Mouse (Mus musculus): ENCODE measurements around the gene Aoc1. TPM values are rescaled to one million over a fixed set of nuclear protein-coding genes. Genes with fewer than 3 reads are reported as not detected.
A peak's percentile ranks its signal among the peaks of the same experiment; 100 is the strongest.

The Aoc1 gene
- polyA plus RNA-seq, 1 experiment from 2014 or later: not detected

DNA sequence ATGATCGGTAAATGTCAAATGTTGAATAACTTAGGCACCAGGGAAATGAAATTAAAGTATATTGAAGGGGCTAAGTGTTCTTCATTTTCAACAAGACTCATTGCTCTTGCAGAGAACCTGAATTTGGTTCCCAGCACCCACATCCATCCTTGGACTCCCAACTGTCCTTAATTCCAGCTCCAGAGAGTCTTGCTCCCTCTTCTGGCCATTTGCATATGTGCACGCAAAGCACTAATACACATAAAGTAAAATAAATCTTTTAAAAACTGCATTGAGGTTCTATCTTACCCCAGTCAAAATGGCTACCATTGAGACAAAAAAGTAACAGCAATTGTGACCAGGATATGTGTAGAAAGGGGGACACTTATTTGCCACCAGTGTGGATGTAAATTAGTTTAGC, 18.5 kb upstream of the Aoc1 start:
- DNase-seq (ENCODE audit: low spot score) (no peak), ATAC-seq (ENCODE audit: insufficient read depth, low FRiP score, low TSS enrichment) (no peak)
- H3K9me3 ChIP-seq (ENCODE audit: control insufficient read depth, low read length): no peaks in the 10 kb centered on the region
- WGBS: 89% methylated on average over 2 of the region's 2 CpGs
- no peaks in the 10 kb centered on the region for H3K4me1 ChIP-seq (ENCODE audit: control insufficient read depth, insufficient read depth, low read length)
- no peak overlapping the region for H3K4me3 ChIP-seq (ENCODE audit: low read depth, low read length)
- H3K27me3 ChIP-seq (ENCODE audit: control insufficient read depth, insufficient read depth, low read length): no peaks in the 10 kb centered on the region
- H3K27ac ChIP-seq (ENCODE audit: low read depth, low read length): no peak overlapping the region
- H3K36me3 ChIP-seq (ENCODE audit: control insufficient read depth, insufficient read depth, low read length): no peaks in the 10 kb centered on the region
- no peak overlapping the region for H3K4me2 ChIP-seq (ENCODE audit: low read depth)
- H3K9ac ChIP-seq (ENCODE audit: low read length): no peak overlapping the region

DNA sequence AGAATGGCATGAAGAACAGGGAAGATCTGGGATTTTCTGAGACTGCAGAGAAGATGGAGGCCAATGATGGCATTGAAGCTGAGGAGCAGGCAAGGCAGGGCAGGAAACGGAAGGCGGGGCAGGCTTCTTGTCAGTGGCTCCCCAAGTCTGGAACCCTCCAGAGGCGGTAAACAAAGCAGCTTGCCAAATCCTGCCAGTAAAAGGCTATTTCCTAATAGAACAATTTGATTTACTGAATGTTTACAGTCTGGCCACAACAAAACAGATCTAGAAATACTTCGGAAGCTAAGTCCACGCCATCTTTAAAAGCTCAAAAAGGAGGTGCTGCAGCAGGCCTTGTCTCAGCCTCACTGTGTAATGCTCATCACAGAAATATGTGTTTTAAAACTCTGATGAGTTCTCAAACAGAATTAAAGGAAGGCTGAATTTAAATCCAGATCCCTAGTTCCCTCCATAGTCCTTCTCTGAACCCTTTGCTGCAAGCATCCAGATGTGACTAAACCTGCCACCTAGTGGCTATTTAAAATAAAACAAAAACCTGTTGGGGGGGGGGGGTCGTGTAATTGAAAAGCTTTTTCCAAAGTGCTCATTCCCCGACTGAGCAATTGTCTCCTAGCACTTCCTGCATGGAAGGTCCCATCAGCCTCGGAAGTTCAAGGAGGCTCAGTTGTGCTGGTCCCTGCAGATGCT, 14.9 kb upstream of the Aoc1 start:
- H3K27me3 ChIP-seq (ENCODE audit: control insufficient read depth, insufficient read depth, low read length): no peaks in the 10 kb centered on the region
- no peaks in the 10 kb centered on the region for H3K9me3 ChIP-seq (ENCODE audit: control insufficient read depth, low read length)
- no peaks in the 10 kb centered on the region for H3K4me1 ChIP-seq (ENCODE audit: control insufficient read depth, insufficient read depth, low read length)
- H3K36me3 ChIP-seq (ENCODE audit: control insufficient read depth, insufficient read depth, low read length): no peaks in the 10 kb centered on the region
- no peak overlapping the region for H3K27ac ChIP-seq (ENCODE audit: low read depth, low read length)
- DNase-seq (ENCODE audit: low spot score): no peak
- WGBS: 53% methylated on average over 8 of the region's 8 CpGs
- H3K4me2 ChIP-seq (ENCODE audit: low read depth): no peak overlapping the region
- ATAC-seq (ENCODE audit: insufficient read depth, low FRiP score, low TSS enrichment): no peak
- H3K9ac ChIP-seq (ENCODE audit: low read length): no peak overlapping the region
- H3K4me3 ChIP-seq (ENCODE audit: low read depth, low read length): no peak overlapping the region

DNA sequence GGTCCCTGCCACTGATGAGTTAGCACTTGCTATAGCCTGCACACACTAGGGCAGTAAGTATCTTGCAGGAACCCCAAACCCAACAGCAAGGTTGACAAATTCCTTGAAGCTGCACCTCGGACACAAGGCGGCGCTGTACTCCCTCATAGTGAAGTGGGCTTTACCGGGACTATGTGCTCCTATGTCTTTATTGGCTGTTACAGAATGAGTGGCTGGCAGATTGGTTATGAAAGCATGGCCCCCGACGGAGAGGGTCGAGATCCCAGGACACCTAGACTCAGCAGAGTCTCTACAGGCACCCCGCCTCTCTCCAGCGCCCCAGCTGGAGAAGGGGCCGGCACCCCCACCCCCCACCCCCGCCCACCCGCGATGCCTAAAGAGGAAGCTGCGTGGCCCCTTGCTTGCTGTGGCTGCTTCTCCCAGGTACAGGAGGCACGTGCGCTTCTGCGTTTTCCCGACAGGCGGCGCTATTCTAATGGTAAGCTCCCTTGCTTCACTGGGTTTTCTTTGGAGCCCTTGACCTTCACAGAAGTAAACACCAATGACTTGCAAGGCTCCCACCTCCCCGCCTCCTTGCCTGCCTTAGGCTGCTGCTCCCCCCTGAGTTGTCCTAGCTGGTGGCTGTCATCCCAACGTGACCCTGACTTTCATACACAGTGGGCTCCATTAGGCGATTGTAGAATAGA, 12.4 kb upstream of the Aoc1 start:
- 18% methylated on average over 21 of the region's 23 CpGs for WGBS
- Histone ChIP-seq H3K27ac (ENCODE audit: low read depth, low read length) (no peak overlapping the region), H3K4me3 (ENCODE audit: low read depth, low read length) (no peak overlapping the region), H3K4me2 (ENCODE audit: low read depth) (0 out of 2 replicates have a peak overlapping the region, but pooled peaks have one; percentile 19), H3K9me3 (ENCODE audit: control insufficient read depth, low read length) (no peaks in the 10 kb centered on the region), H3K27me3 (ENCODE audit: control insufficient read depth, insufficient read depth, low read length) (no peaks in the 10 kb centered on the region), H3K4me1 (ENCODE audit: control insufficient read depth, insufficient read depth, low read length) (no peaks in the 10 kb centered on the region), H3K9ac (ENCODE audit: low read length) (no peak overlapping the region), H3K36me3 (ENCODE audit: control insufficient read depth, insufficient read depth, low read length) (no peaks in the 10 kb centered on the region)
- ATAC-seq (ENCODE audit: insufficient read depth, low FRiP score, low TSS enrichment): no peak
- peak; percentile 68 for DNase-seq (ENCODE audit: low spot score)

DNA sequence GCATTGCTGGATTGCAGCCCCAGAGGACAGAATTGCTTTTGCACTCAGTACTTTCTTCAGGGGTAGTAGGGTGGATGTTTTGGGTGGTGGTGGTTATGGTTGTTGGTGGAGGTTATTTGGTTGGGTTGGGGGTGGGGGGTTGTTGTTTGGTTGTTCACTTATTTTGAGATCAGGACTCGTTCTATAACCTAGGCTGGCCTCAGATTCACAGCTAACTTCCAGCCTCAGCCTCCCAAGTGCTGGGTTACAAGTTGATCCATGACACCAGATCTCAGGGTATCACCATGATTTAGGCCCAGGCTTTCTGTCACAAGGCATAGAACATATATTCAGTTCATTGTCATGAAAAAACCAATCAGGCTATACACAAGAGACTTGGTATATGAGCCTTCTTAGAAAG, 11.8 kb upstream of the Aoc1 start:
- Histone ChIP-seq H3K36me3 (ENCODE audit: control insufficient read depth, insufficient read depth, low read length) (no peaks in the 10 kb centered on the region), H3K9me3 (ENCODE audit: control insufficient read depth, low read length) (no peaks in the 10 kb centered on the region), H3K9ac (ENCODE audit: low read length) (no peak overlapping the region), H3K4me1 (ENCODE audit: control insufficient read depth, insufficient read depth, low read length) (no peaks in the 10 kb centered on the region), H3K4me2 (ENCODE audit: low read depth) (no peak overlapping the region), H3K4me3 (ENCODE audit: low read depth, low read length) (no peak overlapping the region), H3K27ac (ENCODE audit: low read depth, low read length) (no peak overlapping the region), H3K27me3 (ENCODE audit: control insufficient read depth, insufficient read depth, low read length) (no peaks in the 10 kb centered on the region)
- 69% methylated on average over 1 of the region's 1 CpGs for WGBS
- DNase-seq (ENCODE audit: low spot score): no peak
- no peak for ATAC-seq (ENCODE audit: insufficient read depth, low FRiP score, low TSS enrichment)

DNA sequence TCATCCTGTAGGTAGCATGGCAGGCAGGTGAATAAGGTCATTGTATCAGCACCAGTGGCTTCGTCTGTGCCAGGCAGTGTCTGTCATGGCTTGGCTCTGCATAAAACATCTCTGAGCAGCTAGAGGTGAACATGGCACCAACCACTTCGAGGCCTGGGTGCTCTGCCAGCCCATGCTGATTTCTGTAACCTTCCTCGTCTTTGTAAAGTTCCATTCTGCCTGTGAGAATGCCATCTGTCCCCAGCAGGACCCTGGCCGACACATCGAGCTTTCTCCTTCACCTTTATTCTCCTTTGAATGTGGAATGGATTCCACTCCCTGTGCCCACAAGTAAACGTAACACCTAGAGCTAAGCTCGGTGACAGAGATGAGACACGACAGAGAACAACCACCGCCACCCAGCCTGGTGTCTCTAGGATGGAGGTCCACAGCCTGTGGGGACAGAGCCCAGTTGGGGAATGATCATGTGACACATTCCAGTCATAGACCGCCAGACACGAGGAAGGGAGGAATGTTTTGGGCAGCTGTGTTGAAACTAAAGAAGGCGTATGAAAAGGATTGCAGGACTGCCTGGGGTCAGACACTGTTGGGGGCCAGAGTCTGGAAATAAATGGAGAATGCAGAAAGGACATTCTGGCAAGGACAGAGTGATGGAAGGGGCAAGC, 10.9 kb upstream of the Aoc1 start:
- Histone ChIP-seq H3K36me3 (ENCODE audit: control insufficient read depth, insufficient read depth, low read length) (no peaks in the 10 kb centered on the region), H3K4me2 (ENCODE audit: low read depth) (no peak overlapping the region), H3K4me1 (ENCODE audit: control insufficient read depth, insufficient read depth, low read length) (no peaks in the 10 kb centered on the region), H3K27ac (ENCODE audit: low read depth, low read length) (no peak overlapping the region), H3K27me3 (ENCODE audit: control insufficient read depth, insufficient read depth, low read length) (no peaks in the 10 kb centered on the region), H3K9me3 (ENCODE audit: control insufficient read depth, low read length) (no peaks in the 10 kb centered on the region), H3K4me3 (ENCODE audit: low read depth, low read length) (no peak overlapping the region), H3K9ac (ENCODE audit: low read length) (no peak overlapping the region)
- no peak for DNase-seq (ENCODE audit: low spot score)
- WGBS: 81% methylated on average over 12 of the region's 12 CpGs
- ATAC-seq (ENCODE audit: insufficient read depth, low FRiP score, low TSS enrichment): no peak

DNA sequence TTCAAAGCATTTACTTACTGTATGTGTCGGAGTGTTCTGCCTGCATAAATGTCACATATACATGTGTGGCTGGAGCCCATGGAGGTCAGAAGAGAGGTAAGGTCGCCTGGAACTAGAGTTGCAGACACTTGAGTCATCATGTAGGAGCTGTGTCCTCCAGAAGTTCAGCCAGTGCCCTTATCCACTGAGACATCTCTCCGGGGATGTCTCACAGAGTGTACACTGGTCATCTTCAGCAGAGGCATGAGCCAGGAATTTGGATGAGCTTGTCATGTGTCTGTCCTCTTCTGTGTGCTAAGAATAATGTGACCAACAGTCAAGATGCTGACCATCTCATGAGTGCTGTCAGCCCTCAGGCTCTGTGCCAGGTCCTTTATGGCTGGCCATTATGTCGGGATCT, 9.9 kb upstream of the Aoc1 start:
- H3K27me3 ChIP-seq (ENCODE audit: control insufficient read depth, insufficient read depth, low read length): no peaks in the 10 kb centered on the region
- no peak overlapping the region for H3K4me2 ChIP-seq (ENCODE audit: low read depth)
- peaks cover 2% of the 10 kb centered on the region; the same call in 1 of the 2 replicates for H3K4me1 ChIP-seq (ENCODE audit: control insufficient read depth, insufficient read depth, low read length)
- H3K36me3 ChIP-seq (ENCODE audit: control insufficient read depth, insufficient read depth, low read length): no peaks in the 10 kb centered on the region
- no peak overlapping the region for H3K27ac ChIP-seq (ENCODE audit: low read depth, low read length)
- no peaks in the 10 kb centered on the region for H3K9me3 ChIP-seq (ENCODE audit: control insufficient read depth, low read length)
- WGBS: 82% methylated on average over 4 of the region's 4 CpGs
- DNase-seq (ENCODE audit: low spot score) (no peak), ATAC-seq (ENCODE audit: insufficient read depth, low FRiP score, low TSS enrichment) (no peak)
- no peak overlapping the region for H3K4me3 ChIP-seq (ENCODE audit: low read depth, low read length)
- no peak overlapping the region for H3K9ac ChIP-seq (ENCODE audit: low read length)

DNA sequence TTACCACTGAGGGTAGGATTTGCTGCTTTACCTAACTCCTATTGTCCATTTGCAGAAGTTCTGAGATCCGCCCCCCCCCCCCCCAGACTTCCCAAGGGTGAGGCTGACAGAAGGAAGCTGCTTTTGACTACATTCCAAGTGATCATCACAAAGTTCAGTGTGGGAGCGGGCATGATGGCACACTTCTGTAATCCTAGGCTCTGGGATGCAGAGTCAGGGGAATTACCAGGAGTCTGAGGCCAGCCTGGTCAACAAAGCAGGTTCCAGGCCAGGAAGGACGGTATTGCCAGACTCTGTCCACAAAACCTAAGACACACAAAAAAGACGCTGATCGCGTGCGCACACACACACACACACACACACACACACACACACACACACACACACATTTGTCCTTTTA, 9.2 kb upstream of the Aoc1 start:
- peaks cover 2% of the 10 kb centered on the region; the same call in 1 of the 2 replicates for H3K4me1 ChIP-seq (ENCODE audit: control insufficient read depth, insufficient read depth, low read length)
- no peak overlapping the region for H3K4me3 ChIP-seq (ENCODE audit: low read depth, low read length)
- no peak overlapping the region for H3K27ac ChIP-seq (ENCODE audit: low read depth, low read length)
- DNase-seq (ENCODE audit: low spot score) (no peak), ATAC-seq (ENCODE audit: insufficient read depth, low FRiP score, low TSS enrichment) (no peak)
- 95% methylated on average over 7 of the region's 7 CpGs for WGBS
- no peaks in the 10 kb centered on the region for H3K27me3 ChIP-seq (ENCODE audit: control insufficient read depth, insufficient read depth, low read length)
- H3K36me3 ChIP-seq (ENCODE audit: control insufficient read depth, insufficient read depth, low read length): no peaks in the 10 kb centered on the region
- no peak overlapping the region for H3K9ac ChIP-seq (ENCODE audit: low read length)
- H3K9me3 ChIP-seq (ENCODE audit: control insufficient read depth, low read length): no peaks in the 10 kb centered on the region
- no peak overlapping the region for H3K4me2 ChIP-seq (ENCODE audit: low read depth)

DNA sequence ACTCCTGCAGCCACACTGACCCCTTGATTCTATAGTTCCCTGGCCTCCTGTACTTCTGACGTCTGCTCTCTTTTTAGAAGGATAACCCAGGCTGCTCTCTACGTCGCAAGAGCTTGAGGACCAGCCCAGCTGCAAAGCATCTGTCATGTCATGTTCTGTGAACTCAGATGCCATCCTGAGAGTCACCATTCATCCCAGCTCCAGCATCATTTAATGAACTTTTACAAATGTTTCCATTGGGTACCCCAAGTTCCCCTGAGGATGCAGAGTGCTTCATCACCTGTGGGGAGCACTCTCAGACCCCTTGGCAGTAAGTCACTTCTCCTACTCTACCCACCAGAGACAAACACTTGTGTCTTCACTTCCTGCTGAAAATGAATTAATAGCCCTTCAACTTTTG, 8.5 kb upstream of the Aoc1 start:
- Histone ChIP-seq H3K27ac (ENCODE audit: low read depth, low read length) (no peak overlapping the region), H3K4me2 (ENCODE audit: low read depth) (no peak overlapping the region), H3K9me3 (ENCODE audit: control insufficient read depth, low read length) (no peaks in the 10 kb centered on the region), H3K4me1 (ENCODE audit: control insufficient read depth, insufficient read depth, low read length) (peaks cover 2% of the 10 kb centered on the region; the same call in 1 of the 2 replicates), H3K4me3 (ENCODE audit: low read depth, low read length) (no peak overlapping the region), H3K9ac (ENCODE audit: low read length) (no peak overlapping the region), H3K27me3 (ENCODE audit: control insufficient read depth, insufficient read depth, low read length) (no peaks in the 10 kb centered on the region), H3K36me3 (ENCODE audit: control insufficient read depth, insufficient read depth, low read length) (no peaks in the 10 kb centered on the region)
- ATAC-seq (ENCODE audit: insufficient read depth, low FRiP score, low TSS enrichment): no peak
- WGBS: 39% methylated on average over 3 of the region's 3 CpGs
- DNase-seq (ENCODE audit: low spot score): no peak
